Mouse (Mus musculus) frontal cortex, postnatal 10 days (tissue): ENCODE results near the gene Vsig2.
A peak's percentile ranks its signal among the peaks of the same experiment; 100 is the strongest.

Source experiments
- DNase-seq, 2 experiments: peaks; one replicate each; pipeline ENCODE4 v3.0.0; 2022; ENCODE audit warnings: low spot score in 2 of 2, mixed read lengths in 1 of 2

Vsig2 gene

GRCm38 (mm10) chr9:37530888-37531705 lies 8.0 kb upstream of the Vsig2 start:
- no peak for DNase-seq

DNA sequence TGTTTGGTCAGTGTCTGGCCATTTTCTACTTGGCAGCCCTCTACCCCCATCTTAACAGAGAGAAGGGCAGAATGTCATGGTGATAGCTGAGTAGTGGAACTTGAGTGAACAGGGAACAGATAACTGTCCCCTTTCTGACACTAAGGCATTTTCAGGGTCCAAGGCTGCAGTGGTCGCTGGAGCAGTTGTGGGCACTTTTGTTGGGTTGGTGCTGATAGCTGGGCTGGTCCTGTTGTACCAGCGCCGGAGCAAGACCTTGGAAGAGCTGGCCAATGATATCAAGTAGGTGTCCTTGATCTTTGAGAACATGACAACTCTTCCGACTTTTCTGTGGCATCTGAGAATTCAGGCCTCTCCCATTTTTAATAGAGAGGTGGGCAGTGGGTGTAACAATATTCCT lies 2.2 kb upstream of the Vsig2 start:
- DNase-seq = no peak

DNA sequence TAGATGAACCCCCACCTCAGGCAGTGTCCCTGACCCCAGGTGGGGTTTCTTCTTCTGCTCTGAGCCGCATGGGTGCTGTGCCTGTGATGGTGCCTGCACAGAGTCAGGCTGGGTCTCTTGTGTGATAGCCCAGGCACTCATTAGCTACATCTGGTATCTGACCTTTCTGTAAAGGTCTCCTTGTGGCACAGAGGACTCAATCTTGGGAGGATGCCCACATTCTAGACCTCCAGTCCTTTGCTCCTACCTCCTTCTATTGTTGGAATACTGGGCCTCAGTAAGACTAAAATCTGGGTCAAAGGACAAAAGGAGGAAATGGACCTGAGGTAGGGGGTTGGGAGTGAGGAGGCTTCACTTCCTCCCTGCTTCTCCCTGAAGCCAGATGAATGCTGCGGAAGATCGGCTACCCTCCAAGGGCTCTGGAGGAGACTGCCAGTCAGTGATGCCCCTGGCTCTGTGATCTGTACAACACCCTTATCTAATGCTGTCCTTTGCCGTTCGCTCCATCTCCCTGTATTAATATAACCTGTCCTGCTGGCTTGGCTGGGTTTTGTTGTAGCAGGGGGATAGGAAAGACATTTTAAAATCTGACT lies 1.3 kb upstream of the Vsig2 start:
- no peak for DNase-seq

DNA sequence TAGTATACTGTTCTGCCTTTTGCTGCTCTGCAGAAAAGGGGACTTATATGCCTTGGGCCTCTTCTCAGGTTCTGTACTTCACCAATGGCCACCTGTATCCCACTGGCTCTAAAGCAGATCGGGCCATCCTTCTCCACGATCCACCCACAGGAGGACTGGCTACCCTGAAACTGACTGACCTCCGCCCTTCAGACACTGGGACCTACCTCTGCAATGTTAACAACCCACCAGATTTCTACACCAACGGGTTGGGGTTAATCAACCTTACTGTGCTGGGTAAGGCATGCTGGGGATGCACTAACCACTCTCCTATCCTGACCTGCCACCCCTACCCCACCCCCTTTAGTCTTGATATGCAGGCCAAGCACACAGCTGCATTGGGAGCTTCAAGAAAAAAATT lies 1.2 kb downstream of the Vsig2 start:
- no peak for DNase-seq

DNA sequence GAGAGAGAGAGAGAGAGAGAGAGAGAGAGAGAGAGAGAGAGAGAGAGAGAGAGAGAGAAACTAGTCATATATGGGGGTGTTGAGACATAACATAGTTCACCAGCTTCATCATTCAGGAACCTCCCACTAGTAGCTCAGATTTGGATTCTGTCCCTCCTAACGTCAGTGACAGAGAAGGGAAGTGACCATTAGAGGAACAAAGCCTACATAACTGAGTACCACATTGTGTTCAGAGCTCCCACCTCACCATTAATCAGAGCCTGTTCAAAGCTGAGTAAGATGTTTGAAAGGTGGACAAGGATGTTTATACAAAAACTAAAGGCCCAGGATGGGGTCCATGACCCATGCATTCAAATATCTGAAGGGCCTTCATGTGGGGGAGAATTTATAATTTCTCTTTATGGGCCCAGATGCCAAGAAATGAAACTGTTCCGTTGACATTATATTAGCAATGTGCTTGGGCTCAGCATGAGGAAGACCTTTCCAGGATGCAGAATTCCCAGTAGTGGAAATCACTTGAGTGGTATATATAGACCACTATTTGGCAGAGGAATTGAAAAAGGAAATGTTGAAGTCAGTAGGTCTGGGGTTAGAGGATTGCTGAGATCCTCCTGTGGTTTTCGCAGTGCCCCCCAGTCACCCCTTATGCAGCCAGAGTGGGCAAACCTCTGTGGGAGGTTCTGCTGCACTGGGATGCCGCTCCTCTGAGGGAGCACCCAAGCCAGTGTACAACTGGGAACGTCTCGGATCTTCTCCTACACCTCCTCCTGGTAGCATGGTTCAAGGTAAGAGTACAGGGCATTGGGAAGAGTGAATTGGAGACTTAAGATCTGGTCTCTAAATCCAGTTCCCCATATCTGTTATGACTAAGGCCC lies 1.9 kb downstream of the Vsig2 start:
- DNase-seq = no peak

DNA sequence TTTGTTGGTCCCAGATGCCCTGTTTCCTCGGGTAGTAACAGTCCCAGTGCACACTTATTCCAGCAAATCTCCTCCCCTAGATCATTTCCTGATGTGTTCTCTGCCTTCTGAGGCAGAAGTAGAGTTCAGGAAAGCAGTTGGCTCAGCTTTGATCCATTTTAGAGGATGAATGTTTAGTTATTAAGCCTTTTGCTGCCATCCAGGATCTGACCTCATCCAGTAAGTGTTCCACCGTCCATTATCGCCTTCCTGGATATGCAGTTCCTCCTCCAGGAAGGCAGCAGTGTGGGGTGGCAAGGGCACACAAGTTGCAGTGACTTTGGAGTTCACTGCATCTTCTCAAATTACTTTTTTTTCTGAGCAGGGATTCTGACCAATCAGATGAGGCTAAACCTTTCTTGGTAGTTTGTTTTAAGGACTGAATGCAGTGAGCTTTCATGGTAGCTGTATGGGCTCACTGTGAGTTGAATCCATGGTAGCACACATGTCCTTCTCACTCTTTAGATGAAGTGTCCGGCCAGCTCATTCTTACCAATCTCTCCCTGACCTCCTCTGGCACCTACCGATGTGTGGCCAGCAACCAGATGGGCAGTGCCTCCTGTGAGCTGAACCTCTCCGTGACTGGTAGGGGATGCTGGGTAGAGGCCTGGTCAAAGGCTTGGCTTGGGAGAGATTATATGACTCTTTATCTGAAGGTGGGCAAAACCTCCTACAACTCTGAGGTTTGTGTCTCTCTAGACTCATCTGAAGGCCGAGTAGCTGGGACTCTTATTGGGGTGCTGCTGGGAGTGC lies 3.0 kb downstream of the Vsig2 start:
- DNase-seq = no peak

DNA sequence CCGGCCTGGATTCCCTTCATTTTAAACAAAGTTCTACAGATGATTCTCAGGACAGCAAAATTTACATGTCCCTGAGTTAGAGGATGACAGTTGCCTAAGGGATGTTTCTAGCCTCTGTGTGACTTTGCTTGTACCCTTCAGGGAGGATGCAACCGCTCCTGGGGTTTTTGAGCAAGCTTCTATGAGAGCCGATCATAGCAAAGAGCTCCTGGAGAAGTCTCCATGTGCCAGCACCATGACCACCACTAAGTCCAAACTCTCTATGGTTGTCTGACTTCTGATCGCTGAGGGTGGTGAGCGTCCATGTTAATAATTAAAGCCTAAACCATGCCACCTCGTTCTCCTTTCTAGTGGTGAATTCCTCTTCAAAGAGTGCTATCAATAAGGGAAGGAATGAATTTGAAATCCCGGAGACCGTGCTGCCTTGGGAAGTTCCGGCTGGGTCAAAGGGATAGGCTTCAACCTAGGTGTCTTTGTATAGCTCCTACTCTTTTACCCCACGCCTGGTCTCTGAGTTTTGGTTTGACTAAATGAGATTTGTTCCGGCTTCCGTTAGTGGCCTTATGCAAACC lies 4.9 kb downstream of the Vsig2 start:
- DNase-seq = no peak

DNA sequence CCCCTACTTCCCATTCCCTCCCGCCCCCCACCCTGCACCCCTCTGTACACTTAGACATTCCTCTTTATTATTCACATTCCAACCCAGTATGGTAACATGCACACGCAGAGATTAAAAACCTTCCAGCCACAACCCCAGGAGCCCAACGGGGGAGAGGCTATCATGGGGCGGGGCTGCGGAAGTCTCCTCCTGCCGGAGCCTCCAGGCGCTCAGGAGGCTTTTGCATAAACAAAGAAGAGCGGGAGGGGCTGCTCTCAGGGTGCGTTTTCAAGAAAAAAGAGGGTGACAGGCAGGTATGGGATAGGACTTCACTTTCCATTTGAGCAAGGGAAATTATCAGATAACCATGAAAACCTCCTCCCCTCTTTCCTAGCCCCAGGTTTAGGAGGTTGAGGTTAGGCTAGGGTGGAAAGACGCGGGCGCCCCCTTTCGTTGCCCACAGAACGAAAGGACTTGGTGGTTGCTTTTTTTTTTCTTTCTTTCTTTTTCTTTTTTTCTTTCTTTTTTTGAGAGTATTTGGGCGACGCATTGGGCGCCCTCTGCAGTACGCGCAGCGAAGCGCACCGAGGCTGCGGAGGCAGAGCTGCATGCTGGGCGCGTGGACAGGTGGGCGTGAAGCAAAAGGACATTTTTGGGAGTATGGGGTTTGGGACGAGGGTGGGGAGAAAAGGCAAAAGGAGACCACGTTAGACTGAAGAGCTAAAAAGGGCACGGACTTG lies 5.6 kb downstream of the Vsig2 start:
- peak in 1 of 2 experiments; percentile 66 for DNase-seq

DNA sequence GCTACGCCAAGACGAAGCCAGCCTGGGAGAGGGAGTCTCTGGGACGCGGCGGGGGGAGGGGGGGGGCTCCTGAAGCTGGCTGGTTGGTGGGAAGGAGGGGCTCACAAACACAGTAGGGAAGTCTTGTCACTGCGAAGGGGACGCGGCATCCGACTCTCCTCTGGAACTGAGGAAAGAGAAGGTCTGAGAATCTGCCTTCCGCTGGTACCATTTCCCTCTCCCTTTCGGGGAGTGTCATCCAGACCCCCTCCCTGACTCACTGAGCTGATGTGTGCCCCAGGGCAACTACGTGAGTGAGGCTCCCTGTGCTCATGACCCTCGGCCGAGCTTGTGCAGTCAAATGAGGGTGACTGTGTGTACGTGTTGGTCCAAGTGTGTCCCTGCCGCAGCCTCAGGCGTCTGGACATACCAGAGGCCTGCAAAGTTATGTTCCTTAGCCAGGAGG lies 6.1 kb downstream of the Vsig2 start:
- no peak for DNase-seq

- DNase-seq = no peak
These were observed 6.9 kb downstream of the Vsig2 start for GRCm38 (mm10) chr9:37545847-37546452.

- DNase-seq = no peak
These were observed 7.8 kb downstream of the Vsig2 start for GRCm38 (mm10) chr9:37546889-37547288.

DNA sequence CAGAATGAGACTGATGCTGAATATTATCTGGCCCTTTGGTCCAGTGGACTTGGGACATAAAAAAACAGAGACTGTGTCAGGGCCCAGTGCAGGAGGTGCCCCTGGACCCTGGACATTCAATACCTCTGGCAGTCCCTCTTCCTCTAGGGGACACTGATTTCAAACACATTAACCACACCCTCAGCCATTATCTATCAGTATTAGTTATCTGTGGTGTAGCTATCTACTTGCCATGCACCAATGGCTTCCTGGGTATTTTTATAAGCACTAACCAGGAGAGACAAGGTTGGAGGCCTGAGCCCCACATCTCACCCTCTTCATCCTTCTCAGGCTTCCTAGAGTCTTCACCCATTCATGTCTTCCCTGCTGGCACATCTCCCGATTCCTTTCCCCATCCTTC lies 11.4 kb downstream of the Vsig2 start:
- DNase-seq = no peak

DNA sequence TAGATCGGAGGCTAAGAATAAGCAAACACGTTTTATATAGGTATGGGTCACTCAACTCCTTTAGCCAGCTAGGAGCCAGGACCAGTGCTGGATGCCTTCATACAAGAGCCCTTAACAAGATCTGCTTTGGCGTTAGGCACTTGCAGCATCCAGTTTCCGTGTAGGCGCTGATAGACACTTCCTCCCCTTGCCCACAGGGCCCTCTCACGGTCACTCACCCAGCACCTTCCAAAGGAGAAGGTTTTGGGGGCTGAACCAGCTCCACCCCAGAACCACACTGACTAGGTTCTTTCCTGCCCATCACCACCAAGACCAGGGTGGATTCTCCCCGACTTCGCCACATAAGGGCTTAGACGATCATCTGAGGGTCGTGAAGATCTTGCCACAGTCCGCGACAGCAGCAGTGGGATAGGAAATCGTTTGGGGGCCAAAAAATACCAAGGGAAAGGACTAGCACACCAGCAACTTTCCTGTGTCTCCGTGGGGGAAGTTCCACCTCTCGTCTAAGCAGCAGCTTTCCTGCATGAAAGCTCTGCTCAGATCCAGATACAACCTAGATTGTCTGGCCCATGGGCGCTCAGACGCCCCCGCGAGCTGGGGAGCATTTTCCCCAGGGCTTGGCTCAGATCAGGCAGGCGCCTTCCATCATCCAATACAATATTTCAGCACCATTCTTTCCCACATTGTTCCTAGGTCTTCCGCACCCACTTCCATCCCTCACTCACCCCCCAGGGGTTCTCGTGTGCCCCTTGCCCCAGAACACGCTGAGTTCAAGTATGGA lies 12.9 kb downstream of the Vsig2 start:
- no peak for DNase-seq

GRCm38 (mm10) chr9:37552536-37553293 lies 13.7 kb downstream of the Vsig2 start, which contains the start of gene Nrgn:
Nrgn (minus strand) TSS chr9:37552904.
- peak; percentile 81 to 82 for DNase-seq

- DNase-seq = no peak
These were observed 15.2 kb downstream of the Vsig2 start for GRCm38 (mm10) chr9:37554279-37554678.

GRCm38 (mm10) chr9:37554838-37555748 lies 16.0 kb downstream of the Vsig2 start, which contains the start of gene Siae:
Siae (plus strand) TSS chr9:37555698.
- no peak for DNase-seq

GRCm38 (mm10) chr9:37556366-37556765 lies 17.3 kb downstream of the Vsig2 start:
- DNase-seq = no peak
